Mouse (Mus musculus) left cerebral cortex, adult 18-20 months (tissue): ENCODE results near the gene Tns1. TPM values are rescaled to one million over a fixed set of nuclear protein-coding genes. Genes with fewer than 3 reads are reported as not detected.

Experiments
- DNase-seq, 2 experiments: peaks; one replicate each; pipeline ENCODE4 v3.0.0; 2021 to 2022; ENCODE audit warnings: low spot score in 2 of 2, mixed read lengths in 1 of 2
- total RNA-seq, 2 experiments: library from RNA; stranded (reverse); gene quantifications; 2 replicates each; pipeline ENCODE4 v1.2.3; 2021

Gene Tns1
- total RNA-seq, 2 experiments from 2014 or later, result 36.7 to 39.6 TPM

DNA sequence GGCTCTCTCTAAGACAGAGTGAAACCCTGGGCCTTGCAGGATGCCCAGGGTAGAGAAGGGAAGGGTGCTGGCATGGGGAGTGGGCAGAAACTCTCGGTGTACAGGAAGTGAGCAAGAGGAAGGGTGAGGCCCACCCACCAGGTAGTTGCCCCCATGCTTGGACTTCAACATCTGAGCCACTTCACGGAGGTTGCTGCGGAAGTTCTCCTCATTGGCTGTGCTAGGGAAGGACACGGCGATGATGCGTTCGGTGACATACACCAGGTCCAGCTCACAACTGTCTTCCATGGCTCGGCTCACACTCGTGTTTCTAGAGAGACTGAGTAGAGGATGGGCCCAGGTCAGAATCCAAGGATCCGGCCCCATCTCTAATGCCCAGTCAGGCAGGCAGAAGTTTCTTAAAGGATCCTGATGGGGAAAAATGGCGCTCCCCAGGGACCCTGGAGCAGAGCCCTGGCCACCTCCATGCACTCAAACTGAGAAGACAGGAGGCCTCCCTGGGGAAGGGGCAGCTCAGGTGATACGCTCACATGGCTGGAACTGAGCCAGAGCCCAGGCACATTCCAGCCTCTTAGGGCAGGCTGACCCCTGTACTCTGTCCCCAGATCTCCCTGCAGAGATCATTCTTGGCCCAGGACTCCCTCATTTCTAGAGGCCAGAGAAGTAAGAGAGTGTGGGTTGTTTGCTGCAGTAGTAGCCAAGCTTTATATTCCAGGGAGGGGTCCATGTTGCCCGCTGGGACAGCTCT lies 129.0 kb downstream of the Tns1 start:
- no peak for DNase-seq

DNA sequence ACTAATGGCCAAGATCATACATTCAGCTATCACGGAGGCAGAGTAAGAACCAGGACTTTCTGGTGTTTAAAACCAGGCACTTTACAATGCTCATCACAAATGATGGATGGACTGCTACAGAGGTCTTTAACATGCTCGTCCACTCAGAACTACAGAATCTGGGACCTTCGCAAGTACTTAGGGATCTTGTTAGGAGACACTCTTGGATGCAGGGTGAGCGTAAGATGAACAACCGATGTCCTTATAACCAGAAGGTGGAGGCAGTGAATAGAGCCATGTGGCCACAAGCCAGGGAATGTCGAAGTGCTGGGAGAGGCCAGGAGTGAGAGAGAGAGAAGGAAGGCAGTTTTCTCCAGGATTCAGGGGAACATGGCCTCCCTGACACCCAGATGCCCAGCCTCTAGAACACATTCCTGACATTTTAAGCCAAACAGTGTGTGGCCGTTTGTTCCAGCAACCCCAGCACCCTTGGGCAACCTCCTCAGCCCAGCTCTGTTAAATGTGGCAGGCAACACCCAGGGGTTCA lies 130.3 kb downstream of the Tns1 start:
- no peak for DNase-seq

DNA sequence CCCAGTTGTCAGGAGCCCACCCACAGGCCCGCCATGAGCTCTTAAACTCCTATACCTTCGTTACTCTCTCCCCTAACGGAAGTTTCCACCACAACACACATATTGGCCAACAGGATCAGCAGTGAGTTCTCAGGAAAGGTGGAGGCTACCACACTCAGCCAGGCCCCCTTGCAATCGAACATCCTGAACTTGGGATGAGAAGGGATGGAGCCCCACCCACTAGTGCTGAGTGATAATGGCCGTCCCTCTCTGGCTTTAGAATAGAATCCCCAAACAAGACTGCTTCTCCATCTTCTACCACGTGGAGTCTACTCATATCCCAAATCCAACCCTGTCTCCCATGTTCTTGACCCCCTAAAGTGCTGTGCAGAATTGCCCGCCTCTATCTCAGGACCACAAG lies 131.0 kb downstream of the Tns1 start:
- DNase-seq, result no peak

DNA sequence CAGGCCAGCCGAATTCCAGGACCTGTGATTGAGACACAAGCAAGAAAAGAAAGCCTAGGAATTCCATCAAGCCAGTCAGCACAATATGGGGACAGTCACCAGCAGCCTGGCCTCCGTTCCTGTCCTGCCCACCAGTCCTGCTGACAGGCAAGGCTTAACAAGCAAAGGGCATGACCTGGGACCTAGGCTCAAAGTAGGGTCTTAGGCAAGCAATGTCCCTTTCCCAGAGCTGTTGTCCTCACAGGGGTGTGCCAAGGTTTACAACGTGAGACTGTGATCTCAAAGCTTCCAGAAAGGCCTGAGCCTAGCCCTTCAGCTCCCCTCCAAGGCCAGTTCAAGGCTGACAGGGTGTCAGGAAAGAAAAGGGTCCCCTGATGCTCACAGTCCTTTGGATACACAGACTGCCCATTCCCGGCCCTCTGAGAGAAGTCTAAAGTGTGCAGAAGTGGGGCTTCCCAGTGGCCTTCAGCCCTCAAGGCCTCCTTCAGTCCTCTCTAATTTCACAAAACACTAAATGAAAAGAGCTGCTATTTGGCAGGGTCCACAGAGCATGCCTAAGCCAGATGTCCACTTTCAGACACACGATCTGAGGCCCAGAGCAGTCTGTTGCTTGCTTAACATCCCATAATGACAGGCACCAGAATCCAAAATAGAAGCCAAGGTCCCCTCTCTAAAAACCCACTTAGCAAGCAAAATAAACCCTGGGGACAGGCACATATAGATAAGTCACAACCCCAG lies 131.9 kb downstream of the Tns1 start:
- DNase-seq, result no peak

DNA sequence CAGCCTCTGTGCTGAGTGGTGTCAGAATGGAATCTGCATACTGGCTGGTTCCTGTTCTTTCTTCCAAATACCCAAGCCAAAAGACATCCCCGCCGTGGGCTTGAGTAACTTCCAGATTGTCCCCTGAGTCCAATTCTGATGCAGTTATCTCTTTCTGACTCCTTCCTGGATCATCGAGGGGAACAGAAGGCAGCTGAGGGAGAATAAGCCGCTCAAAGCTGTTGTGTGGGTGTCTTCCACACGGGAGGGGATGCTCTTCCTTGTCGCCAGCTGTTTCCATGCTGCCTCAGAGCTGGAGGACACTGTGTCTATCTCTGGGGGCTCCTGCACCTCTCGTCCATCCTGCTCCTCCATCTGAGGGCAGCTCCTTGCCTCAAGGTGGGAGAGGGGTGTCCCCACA lies 133.0 kb downstream of the Tns1 start:
- peak; percentile 33 to 55 for DNase-seq

DNA sequence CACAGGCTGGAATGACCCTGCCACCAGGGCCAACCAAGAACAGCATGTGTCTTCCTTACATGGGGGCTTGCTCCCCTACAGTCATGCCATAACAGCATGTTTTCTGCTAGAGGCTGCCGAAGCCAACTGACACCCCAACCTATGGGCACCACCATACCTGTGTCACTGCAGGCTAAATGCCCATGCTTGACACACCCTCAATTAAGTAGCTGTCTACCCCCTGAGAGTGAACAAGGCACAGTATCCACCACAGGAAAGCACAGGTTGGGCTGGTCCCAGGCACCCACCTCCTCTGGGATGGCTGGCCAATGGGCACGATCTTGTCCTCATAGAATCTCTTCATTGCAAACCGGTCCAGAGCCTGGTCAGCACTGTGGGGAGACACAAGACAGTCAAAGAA lies 134.2 kb downstream of the Tns1 start:
- DNase-seq, result no peak

DNA sequence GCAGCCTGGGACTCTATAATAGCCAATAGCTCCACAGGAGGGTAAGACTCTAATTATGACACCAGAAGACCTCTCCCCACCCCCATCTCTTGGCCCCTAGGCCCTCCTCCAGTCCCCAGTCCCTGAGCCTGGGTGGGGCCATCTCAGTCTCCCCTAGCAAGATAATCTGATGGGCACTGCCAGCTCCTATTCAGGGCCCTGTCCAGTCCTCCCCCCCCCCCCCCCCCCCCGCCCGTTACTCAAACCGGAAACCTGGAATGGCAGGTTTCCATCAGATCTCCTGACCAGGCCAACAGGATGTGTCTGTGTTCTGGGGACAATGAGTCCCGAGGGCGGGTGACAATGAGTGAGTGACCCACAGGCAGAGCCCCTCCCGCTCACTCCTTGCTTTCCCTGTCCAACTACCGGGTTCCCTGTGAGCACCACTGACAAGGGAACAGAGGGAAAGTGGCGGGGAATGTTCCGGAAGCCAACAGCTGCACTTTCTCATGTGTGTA lies 136.5 kb downstream of the Tns1 start:
- DNase-seq, result no peak

DNA sequence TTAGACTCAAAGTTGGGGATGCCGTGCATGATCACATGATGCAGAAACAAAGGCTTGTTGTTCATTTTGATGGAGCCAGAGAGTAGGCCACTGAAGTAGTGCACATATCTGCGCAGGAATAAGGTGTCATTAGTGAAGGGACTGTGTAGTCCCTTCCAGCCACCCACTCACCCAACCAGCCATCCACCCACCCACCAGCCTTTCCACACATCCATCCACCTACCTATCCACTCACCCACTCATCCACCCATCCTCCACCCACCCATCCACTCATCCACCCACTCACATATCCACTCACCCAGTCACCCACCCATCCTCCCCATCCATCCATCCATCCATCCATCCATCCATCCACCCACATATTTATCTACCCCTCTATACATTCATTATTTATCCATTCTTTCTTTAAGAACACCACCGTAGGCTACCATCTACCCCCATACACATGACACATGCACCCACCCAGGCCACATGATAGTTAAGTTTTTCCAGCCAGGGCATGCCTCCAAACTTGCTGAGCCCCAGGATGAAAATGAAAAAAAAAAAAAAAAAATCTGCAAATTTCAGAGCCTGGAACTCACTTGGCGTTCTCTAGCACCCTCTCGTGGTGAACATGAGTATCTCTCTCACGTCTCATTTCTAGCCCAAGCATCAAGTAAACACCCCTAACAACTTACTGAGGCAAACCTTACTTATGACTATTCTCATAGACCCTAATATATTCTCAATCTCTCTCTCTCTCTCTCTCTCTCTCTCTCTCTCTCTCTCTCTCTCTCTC lies 137.8 kb downstream of the Tns1 start:
- peak; percentile 42 to 56 for DNase-seq

DNA sequence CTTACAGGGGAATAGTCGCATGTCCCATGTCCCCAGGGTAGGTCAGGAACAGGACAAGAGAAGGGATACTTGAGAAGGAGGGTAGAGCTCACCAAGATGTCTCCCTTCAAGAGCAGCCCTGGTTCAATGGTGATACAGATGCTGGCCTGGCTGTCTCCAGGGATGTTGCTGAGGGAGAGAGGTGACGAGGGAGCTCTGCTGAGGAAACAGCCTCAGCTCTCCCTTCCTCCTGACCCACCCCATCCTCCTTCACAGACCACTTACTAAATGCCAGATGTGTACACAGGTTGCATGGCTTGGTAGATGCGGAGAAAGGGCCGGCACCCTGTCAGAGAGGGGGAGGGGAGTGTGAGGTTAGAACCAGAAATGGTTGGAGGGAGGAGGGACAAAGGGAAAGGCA lies 138.6 kb downstream of the Tns1 start:
- DNase-seq, result no peak

DNA sequence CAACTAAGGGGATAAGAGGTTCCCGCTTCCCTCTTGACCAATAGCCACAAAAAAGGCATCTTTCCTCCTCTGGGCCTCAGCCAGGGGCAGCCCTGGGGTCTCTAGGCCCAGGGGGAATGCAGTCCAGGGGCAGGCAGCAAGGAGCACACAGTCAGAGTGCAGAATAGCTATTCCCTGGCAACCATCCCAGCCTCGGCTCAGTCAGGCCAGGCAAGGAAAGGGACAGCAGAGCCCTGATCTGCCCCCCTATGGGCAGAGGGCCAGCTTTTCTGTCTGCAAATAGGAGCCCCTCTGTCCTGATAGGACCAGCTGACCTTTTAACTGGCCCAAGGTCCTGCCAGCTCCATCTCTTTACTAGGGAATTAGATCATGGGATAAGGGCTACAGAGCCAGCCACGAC lies 145.0 kb downstream of the Tns1 start:
- peak in 1 of 2 experiments; percentile 40 for DNase-seq

DNA sequence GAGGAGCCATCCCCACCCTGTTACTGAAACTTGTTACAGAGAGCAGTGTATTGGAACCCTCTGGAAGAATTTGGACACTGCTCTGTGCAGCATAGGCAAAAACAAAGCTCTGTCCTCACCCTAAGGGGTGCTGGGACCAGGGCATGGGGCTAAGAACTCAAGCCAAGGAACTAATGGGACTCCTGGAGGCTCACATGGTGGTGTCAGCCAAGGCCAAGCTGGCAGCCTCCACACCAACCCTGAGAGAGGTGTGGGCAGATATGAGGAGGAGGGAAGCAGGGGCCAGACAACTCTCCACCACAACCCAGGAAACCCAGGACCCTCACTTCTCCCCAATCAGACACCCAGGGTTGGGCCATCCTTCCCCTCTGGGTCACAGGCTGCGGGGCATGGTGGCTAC lies 145.7 kb downstream of the Tns1 start:
- no peak for DNase-seq

DNA sequence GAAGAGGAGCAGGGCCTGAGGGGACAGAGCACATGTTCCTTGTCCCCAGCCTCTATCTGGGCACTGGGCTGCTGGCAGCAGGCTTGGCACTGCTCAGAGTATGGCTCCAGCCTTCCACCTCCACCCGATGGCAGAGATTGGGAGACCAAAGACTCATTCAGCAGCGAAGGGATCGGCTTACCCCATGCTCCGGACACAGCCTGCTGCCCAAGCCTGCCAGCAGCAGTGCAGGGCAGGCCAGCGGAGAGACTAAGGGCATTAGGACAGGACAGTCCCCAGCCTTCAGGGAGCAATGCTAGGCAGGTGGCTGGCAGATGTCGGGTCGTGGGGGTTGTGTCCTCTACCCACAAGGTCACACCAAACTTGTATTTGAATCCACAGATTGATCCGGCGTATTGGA lies 150.3 kb downstream of the Tns1 start:
- DNase-seq, result no peak

DNA sequence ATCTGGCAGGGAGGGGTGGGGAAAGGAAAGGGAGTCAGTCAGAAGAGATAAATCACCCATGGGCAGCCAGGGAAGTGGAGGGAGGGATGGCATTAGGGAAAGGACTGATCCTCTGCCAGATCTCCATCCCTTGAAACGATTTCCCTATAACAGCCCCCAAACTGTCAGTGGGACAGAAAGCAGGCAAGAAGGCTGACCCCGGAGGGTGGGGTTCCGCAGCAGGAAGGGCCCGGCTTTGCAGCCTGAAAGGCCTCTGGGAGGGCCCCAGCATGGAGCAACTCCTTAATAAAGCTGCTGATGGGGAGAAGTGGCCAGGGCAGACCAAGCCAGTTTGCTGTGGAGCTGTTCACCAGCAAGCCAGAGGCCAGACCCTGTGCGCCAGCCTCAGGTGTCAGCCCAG lies 151.5 kb downstream of the Tns1 start:
- no peak for DNase-seq

DNA sequence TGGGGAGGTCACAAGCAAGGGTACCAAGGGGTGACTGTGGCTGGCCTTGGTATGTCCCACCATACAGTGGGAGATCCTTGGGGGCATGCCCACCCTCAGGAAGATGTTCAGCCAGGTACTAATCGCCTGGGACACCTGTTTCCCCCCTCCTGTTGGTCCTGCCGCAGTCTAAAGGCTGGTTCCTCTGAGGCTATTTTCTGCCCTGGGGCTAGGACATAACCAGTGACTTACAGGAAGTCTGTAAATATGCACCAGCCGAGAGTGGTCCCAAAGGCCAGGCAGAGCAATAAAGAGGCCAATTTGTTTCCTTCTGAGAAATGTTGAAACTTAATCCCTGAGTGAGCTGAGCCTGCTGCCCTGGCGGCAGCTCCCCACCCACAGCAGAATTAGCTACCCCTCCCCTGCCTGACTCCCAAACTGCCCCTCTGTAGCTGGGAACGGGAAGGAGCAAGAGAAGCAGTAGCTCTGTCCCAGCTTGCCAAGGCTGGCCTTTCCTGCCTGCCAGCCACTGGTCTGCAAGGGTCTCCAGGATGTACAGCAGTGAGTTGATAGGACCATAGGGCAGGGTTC lies 154.0 kb downstream of the Tns1 start:
- DNase-seq, result no peak

DNA sequence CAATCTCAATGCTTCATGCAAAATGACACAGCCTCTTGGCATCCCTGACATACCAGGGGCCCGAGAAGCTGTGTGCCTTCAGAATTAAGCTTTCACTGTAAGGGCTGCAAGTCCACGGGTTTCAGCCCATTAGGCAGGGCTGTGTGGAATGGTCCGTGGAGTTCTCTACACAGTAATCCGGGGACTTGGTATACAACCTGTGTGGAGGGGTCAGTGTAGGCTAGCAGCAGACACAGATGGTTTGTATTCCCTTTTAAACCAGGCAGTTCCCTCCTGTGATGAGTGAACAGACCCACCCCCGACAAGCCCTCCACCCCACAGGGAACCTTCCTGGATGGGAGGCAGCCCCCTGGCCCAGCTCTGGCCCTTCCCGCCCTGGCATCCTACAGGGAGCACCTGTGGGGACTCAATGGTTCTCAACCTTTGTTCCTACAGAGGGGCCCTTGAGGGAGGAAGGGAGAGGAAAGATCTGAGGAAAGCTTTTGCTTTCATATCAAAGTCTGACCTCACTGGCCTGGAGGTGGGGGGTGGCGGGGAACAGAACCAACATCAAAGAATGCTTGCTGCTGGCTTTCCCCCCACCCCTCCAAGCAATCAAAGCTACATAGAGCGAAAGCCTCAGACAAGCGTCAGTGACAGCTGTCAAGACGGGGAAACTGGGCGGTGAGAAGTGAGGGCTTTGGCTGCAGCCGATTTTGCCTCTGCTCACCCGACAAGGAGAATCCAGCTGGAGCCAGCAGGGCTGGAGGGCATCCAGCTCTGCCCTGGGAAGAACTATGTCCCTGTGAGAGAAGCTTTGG lies 155.3 kb downstream of the Tns1 start:
- no peak for DNase-seq

DNA sequence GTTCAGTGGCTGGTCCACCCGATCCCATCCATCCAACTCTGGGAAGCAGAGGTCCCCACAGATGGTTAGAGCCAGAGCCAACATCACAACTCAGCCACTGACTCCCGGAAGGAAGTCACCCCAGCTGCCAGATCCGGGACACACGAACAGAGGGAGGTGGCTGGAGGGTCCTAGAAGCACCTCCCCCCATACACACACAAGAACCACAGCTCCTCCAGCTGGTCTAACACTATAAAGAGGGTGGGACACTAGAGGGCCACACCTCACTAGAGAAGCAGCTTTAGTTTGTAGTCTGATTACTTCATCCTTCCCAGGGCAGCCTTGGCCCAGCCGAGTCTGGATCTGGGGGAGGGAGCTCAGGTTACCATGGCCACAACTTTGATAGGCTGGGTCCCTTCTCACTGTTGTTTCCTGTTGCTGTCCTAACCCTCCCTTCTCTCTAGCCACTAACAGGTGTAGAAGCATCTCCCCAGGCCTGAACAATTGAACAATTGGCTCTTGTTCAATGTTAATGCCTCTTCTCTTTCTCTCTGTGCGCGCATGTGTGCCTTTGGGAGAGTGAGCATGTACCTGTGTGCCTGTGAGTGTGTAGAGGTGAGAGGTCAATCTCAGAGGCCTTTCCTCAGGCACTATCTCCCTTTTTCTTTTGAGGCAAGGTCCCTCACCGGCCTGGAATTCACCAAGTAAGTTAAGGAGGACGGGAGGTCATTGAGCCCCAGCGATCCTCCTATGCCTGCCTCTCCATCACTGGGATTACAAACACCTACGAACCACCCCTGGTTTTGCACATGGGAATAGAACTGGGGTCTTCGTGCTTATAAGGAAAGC lies 157.6 kb downstream of the Tns1 start:
- DNase-seq, result no peak

DNA sequence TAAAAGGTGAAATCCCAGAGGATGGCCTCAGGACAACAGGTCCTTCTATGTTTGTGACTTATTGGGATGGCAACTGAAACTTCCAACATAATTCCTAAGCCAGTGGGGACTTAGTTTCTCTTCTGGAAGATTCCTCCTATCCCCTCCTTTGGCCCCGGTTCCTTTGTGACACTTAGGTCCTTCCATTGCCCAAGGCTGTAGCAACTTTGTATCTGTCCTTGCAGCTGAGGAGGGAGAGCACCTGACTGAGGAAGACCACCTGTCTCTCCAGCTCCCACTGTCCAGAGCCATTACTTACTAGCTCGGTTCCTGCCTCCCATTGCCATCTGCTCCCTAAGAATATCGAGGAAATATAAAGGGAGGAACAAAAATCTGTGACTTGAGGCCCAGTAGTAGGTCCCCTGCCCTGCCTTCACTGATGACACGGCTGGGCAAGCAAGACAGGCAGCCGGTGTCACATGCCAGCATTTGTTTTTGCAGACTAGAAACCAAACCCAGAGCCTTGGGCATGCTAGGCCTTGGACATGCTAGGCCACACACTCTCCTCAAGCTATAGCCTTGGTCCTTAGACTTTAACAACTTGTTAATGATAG lies 160.0 kb downstream of the Tns1 start:
- no peak for DNase-seq

DNA sequence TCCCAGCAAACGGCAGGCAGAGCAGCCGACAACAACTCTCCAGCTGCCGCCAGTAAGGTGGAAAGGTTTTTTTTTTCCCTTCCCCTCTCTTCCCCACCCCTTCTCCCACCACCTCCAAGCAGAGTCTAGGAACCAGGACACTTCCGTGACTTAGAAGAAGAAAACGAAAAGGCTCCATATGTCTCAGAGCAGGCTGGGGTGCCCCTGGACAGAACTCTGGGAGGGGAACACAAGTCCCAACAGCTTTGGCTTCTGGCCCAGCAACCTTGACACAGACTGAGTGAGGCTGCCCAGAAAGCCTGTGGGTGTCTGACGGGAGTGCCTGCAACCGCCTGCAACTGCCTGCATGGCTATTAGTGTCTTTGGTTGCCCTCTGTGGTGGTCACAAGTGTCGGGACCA lies 160.6 kb downstream of the Tns1 start:
- DNase-seq, result no peak
